Mouse (Mus musculus) gastrocnemius, postnatal 14 days (tissue): ENCODE data around the gene Selenot. TPM values are rescaled to one million over a fixed set of nuclear protein-coding genes. Genes with fewer than 3 reads are reported as not detected.
A peak's percentile ranks its signal among the peaks of the same experiment; 100 is the strongest.
"Not testable (repeated sequence)": the region's sequence is repeated elsewhere in the genome, so short reads cannot be mapped to it uniquely, and the experiment has no call there.

Source experiments
- DNase-seq: peaks from one replicate; pipeline ENCODE4 v3.0.0; 2021; ENCODE audit warnings: mixed read lengths
- intact Hi-C: fragments of 180-260 bp; cut with DNase I; formaldehyde crosslinking; loops from one replicate; pipeline ENCODE4 v1.15.1; 2025; ENCODE audit warnings: low total_unique reads
- long read RNA-seq, 2 experiments: library from polyadenylated mRNA; stranded (forward); transcript quantifications; one replicate each; pipeline ENCODE4 v2.0.0; 2021
- total RNA-seq, 2 experiments: library from RNA; stranded (reverse); gene quantifications; 2 replicates each; pipeline ENCODE4 v1.2.3; 2021

The Selenot gene
- 10 to 100 TPM; 89.6 to 93.1 TPM for total RNA-seq
- long read RNA-seq, experiment 1, partial matches to known transcripts = 1 of 7 reads
- long read RNA-seq, experiment 1, other reads (novel, unspliced or antisense) = 2 of 7 reads
- long read RNA-seq, experiment 2, transcript Selenot-201 (6 exons, 3,157 nt) = major isoform, 6 of 20 reads
- long read RNA-seq, experiment 2, partial matches to known transcripts = 12 of 20 reads
- long read RNA-seq, experiment 2, other reads (novel, unspliced or antisense) = 2 of 20 reads

DNA sequence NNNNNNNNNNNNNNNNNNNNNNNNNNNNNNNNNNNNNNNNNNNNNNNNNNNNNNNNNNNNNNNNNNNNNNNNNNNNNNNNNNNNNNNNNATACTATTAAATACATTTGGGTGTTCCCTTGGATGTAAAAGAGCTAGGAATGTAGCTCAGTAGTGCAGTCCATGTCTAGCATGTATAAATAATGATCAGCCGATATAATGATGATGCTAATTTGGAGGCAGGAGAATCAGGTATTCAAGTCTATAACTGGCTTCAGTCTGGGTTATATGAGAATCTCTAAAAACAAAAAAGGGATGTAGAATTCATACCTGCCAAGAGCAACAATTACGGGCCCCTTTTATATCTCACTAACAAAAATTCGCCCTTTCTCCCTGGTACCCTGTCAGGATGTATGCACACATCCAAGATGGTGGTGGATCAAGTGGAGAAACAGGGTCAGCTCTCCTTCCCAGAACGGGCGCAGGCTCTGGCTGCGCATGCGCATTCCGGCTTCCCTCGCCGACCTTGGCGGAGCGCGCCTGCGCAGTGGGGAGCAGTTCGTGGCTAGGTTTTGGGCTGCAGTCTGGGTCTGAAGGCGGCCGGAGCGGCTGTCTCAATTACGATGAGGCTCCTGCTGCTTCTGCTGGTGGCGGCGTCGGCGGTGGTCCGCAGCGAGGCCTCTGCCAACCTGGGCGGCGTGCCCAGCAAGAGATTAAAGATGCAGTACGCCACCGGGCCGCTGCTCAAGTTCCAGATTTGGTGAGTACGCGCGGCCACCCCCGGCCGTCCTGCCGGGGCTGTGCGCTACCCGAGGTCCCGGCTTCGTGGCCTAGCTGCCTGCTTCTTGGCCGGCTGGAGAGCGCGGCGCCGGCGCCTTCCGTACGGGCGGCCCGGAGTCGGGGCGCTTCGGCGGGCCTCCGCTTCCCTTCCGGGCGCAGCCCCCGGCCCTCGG is at the start of gene Selenot:
Selenot (plus strand) TSS at position 500 of the 930 bp plus-strand sequence.
- peak; percentile 96 for DNase-seq
- intact Hi-C loops = no loop called here

GRCm38 (mm10) chr3:58536573-58536972 is 39.9 kb upstream of the Selenot start:
- intact Hi-C loops = no loop called here
- no peak for DNase-seq

DNA sequence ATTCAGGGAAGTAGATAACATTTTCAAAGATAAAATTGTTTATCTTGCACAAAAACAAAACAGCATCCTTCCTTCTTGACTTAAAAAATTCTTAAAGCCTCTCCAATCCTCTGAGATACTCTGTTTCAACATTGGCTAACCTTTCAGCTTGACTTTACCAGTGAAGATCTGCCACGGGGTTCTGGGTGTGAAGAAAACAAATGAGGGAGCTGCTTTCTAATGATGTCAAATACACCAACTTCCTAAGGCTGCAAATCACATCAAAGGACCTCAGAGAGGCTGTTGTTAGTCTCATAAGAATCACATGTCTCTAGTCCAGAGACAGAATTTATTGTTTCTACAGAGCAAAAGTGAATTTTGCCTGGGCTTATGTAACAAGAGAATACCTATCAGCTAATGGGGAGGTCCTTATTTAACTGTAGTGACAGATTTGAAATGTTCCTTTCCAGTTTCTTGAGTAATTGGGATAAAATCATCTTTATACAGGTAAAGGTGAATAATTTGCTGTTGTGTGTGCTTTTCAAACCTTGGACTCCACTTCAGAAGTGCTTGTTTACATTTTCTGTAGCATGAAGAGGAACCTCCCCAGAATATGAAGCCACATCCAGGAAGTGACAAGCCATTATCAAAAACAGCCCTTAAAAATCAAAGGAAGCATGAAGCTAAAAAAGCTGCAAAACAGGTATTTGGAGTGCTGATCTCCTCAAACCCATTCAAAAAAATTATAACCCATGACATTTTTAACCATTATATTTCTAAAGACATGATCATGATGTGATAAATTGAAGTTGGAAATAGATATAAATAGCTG is 24.2 kb upstream of the Selenot start:
- intact Hi-C loops = no loop called here
- DNase-seq = no peak

GRCm38 (mm10) chr3:58556649-58557048 is 19.8 kb upstream of the Selenot start:
- intact Hi-C loops = no loop called here
- no peak for DNase-seq

DNA sequence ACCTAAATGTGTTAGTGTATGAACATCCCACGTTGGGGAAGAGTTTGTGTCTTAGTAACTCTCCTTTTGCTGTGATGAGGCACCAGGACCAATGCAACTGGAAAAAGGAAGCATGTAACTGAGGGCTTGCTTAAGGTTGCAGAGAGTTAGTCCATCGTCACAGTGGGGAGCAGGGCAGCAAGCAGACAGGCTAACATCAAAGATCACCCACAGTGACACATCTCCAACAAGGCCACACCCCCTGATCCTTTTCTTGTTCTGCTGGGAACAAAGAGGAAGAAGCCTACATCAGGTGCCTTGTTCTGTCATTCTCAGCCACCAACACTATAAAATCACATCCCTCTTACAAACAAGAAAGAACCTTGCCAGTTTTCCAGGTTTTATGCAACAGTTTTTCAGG is 16.5 kb upstream of the Selenot start:
- intact Hi-C loops = no loop called here
- no peak for DNase-seq

DNA sequence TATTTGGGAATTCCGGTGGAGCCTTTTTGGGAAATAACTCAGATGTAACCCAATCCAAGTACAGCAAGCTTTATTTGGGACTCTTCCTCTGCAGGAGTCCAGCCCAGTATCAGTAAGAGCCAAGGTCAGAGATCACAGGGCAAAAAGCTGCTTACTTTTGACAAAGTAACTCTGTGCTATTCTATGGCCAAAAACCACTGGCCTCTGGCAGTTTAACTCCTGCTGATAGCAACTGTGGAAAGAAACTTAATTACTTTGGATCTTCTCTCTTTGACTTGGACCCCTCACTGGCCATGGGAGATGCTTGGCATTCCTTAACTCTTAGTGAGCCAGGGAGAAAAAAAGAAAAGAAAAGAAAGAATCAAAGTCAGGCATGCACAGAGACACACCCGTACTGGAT is 15.0 kb upstream of the Selenot start:
- intact Hi-C loops = no loop called here
- DNase-seq = no peak

- intact Hi-C loops = no loop called here
- DNase-seq = no peak
Observed at GRCm38 (mm10) chr3:58570821-58571220, 5.6 kb upstream of the Selenot start.

DNA sequence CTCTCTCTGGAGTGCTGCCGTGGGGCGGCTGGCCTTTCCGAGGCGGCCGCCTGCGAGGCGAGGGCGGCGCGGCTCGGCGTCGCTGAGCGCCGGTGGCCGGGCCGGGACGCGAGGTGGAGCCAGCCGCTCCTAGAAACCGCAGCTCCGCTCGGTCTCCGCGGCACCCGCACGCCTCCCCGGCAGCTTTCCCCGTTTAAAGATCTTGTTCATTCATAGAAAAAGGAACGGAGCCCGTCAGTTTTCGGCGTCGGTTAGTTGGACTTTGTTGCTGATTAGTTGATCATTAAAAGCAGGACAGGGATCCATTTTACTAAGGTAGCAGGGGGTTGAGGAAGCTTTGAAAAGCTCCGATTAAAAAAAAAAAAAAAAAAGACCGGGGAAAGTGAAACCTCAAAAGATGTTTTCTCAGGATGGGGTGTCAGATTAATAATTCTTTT is 649 bp downstream of the Selenot start:
- intact Hi-C loops = no loop called here
- peak; percentile 46 for DNase-seq

- intact Hi-C loops = no loop called here
- DNase-seq = no peak
Observed at GRCm38 (mm10) chr3:58577506-58578050, 1.1 kb downstream of the Selenot start.

GRCm38 (mm10) chr3:58581530-58581929 is 5.1 kb downstream of the Selenot start:
- intact Hi-C loops = no loop called here
- no peak for DNase-seq

- intact Hi-C loops = no loop called here
- DNase-seq = no peak
Observed at GRCm38 (mm10) chr3:58582297-58582696, 5.9 kb downstream of the Selenot start.

DNA sequence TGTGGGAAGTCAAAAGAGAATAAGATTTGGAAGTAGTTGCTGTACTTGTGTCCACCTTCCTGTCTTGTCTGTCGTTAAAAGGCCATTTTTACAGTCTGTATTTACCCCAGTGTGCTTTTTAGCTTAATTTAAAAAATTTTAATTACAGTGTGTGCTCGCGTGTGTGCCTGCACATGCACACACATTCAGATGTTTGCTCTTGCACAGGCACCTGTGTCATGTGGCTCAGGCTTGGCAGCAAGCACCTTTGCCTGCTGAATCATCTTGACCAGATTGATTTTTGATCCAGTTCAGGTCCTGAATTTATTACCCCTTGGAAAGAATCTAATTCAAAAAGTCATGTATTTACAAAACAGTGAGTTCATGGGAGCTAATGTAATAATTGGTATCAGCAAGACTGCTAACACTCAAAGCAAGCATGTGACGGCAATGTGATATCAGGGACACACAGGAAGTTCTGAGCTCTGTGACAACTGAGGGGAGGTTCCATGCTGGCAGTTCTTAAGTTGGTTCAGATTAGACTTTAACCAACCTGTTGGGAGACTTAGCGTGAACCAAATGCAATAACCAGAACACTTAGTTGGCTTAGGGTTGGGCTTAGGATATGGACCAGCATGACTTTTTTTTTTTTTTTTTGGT is 6.5 kb downstream of the Selenot start:
- no peak for DNase-seq
- intact Hi-C loops = no loop called here

GRCm38 (mm10) chr3:58590544-58590943 is 14.1 kb downstream of the Selenot start:
- intact Hi-C loops, DNase-seq: not testable (repeated sequence)

DNA sequence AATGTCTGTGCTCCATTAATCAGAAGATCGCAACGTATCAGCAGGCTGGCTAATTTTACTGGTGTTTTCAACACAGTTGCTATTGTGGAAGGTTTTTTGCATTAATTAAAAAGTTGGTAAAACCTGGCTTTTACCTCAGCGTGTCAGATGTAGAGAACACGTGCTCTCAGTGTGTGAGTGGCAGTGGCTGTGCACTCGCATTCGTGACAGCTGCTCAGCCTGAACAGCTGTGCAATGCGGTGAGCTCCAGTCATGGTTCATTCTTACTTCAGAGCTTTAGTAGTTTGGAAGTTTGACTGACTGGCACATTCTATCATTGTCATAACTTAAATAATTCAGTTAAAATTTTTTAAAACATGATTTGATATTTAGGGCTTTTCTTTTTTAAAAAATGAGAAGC is 16.2 kb downstream of the Selenot start:
- intact Hi-C loops, DNase-seq: not testable (repeated sequence)

DNA sequence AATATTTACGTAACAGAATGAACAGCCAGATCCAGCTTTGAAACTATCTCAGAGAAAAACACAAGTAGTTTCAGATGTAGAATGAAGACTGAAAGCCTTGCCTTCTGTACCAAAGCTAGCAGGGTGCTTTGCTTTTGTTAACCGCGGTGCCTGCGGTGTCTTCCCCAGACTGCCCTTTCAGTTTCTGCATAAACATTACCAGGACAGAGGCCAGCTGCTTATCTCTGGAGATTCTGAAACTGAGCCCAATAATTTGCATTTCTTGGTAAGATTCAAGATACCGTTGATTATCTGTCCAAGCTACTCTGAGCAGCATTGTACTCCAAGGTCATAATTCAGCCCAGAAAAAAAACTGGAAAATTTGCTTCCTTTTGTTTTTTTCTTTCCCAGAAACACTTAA is 17.2 kb downstream of the Selenot start:
- intact Hi-C loops = no loop called here

GRCm38 (mm10) chr3:58608506-58608905 is 32.1 kb downstream of the Selenot start:
- intact Hi-C loops = no loop called here
- DNase-seq = no peak

More for the DNA sequence above, 17.2 kb downstream of the Selenot start:
- DNase-seq = no peak

GRCm38 (mm10) chr3:58609985-58610384 is 33.5 kb downstream of the Selenot start:
- intact Hi-C loops = no loop called here
- DNase-seq = no peak

GRCm38 (mm10) chr3:58621066-58621465 is 44.6 kb downstream of the Selenot start:
- intact Hi-C loops = no loop called here
- no peak for DNase-seq
